Mouse (Mus musculus): ENCODE data around the gene Wscd1.

Wscd1 gene

GRCm38 (mm10) chr11:71749671-71750070 is at the start of gene Wscd1:
Gene Wscd1 (plus strand): TSS chr11:71749920.
- in situ Hi-C loops (cut with MboI), result no loop called here

- in situ Hi-C loops (cut with MboI), result no loop called here
These were observed 21.7 kb upstream of the Wscd1 start for GRCm38 (mm10) chr11:71728066-71728465.

- in situ Hi-C loops (cut with MboI), result no loop called here
These were observed 20.4 kb upstream of the Wscd1 start for GRCm38 (mm10) chr11:71729287-71729686.

GRCm38 (mm10) chr11:71733771-71734170 is 15.9 kb upstream of the Wscd1 start:
- in situ Hi-C loops (cut with MboI), result no loop called here

- in situ Hi-C loops (cut with MboI), result no loop called here
These were observed 12.6 kb upstream of the Wscd1 start for GRCm38 (mm10) chr11:71737106-71737505.

GRCm38 (mm10) chr11:71738501-71739045 is 11.1 kb upstream of the Wscd1 start:
- in situ Hi-C loops (cut with MboI), result no loop called here

GRCm38 (mm10) chr11:71745875-71746274 is 3.8 kb upstream of the Wscd1 start:
- in situ Hi-C loops (cut with MboI), result no loop called here

GRCm38 (mm10) chr11:71747719-71748118 is 2.0 kb upstream of the Wscd1 start:
- in situ Hi-C loops (cut with MboI), result no loop called here

- in situ Hi-C loops (cut with MboI), result no loop called here
These were observed 934 bp downstream of the Wscd1 start for GRCm38 (mm10) chr11:71750534-71751173.

GRCm38 (mm10) chr11:71751174-71751611 is 1.5 kb downstream of the Wscd1 start:
- in situ Hi-C loops (cut with MboI), result no loop called here

GRCm38 (mm10) chr11:71751689-71752088 is 2.0 kb downstream of the Wscd1 start:
- in situ Hi-C loops (cut with MboI), result no loop called here

- in situ Hi-C loops (cut with MboI), result no loop called here
These were observed 2.9 kb downstream of the Wscd1 start for GRCm38 (mm10) chr11:71752626-71753025.

- in situ Hi-C loops (cut with MboI), result no loop called here
These were observed 5.4 kb downstream of the Wscd1 start for GRCm38 (mm10) chr11:71755115-71755514.

- in situ Hi-C loops (cut with MboI), result no loop called here
These were observed 6.6 kb downstream of the Wscd1 start for GRCm38 (mm10) chr11:71756325-71756724.

GRCm38 (mm10) chr11:71758211-71759110 is 8.7 kb downstream of the Wscd1 start:
- in situ Hi-C loops (cut with MboI), result no loop called here

GRCm38 (mm10) chr11:71760991-71761390 is 11.3 kb downstream of the Wscd1 start:
- in situ Hi-C loops (cut with MboI), result no loop called here

- in situ Hi-C loops (cut with MboI), result no loop called here
These were observed 13.4 kb downstream of the Wscd1 start for GRCm38 (mm10) chr11:71763154-71763553.

- in situ Hi-C loops (cut with MboI), result no loop called here
These were observed 14.0 kb downstream of the Wscd1 start for GRCm38 (mm10) chr11:71763651-71764275.

- in situ Hi-C loops (cut with MboI), result no loop called here
These were observed 15.0 kb downstream of the Wscd1 start for GRCm38 (mm10) chr11:71764743-71765142.

- in situ Hi-C loops (cut with MboI), result no loop called here
These were observed 15.6 kb downstream of the Wscd1 start for GRCm38 (mm10) chr11:71765335-71765734.

GRCm38 (mm10) chr11:71766380-71766779 is 16.7 kb downstream of the Wscd1 start:
- in situ Hi-C loops (cut with MboI), result no loop called here

GRCm38 (mm10) chr11:71767726-71768125 is 18.0 kb downstream of the Wscd1 start:
- in situ Hi-C loops (cut with MboI), result no loop called here

All from mature B cell (primary cell).